Mouse (Mus musculus): ENCODE data around the gene Ppp2r5d.

Gene Ppp2r5d

GRCm38 (mm10) chr17:46721077-46721476, 16.2 kb upstream of the Ppp2r5d start:
- no peak for DNase-seq (ENCODE audit: low spot score in 2 of 2)

- DNase-seq (ENCODE audit: low spot score in 2 of 2) = no peak
Observed at GRCm38 (mm10) chr17:46714756-46715481, 10.0 kb upstream of the Ppp2r5d start.

- DNase-seq (ENCODE audit: low spot score in 2 of 2) = no peak
Observed at GRCm38 (mm10) chr17:46713849-46714248, 8.9 kb upstream of the Ppp2r5d start.

GRCm38 (mm10) chr17:46712442-46712841, 7.5 kb upstream of the Ppp2r5d start:
- no peak for DNase-seq (ENCODE audit: low spot score in 2 of 2)

GRCm38 (mm10) chr17:46711612-46712271, 6.8 kb upstream of the Ppp2r5d start:
- peak in 1 of 2 experiments; percentile 67 for DNase-seq (ENCODE audit: low spot score in 2 of 2)

- DNase-seq (ENCODE audit: low spot score in 2 of 2) = peak; percentile 87 to 92
Observed at GRCm38 (mm10) chr17:46710959-46711597, 6.2 kb upstream of the Ppp2r5d start, which contains the start of gene Pex6. Gene Pex6 (plus strand): TSS chr17:46711463.

GRCm38 (mm10) chr17:46706375-46707089, 1.6 kb upstream of the Ppp2r5d start:
- peak in 1 of 2 experiments; percentile 31 for DNase-seq (ENCODE audit: low spot score in 2 of 2)

GRCm38 (mm10) chr17:46703971-46704886, 682 bp downstream of the Ppp2r5d start:
- DNase-seq (ENCODE audit: low spot score in 2 of 2) = no peak

GRCm38 (mm10) chr17:46702506-46702905, 2.4 kb downstream of the Ppp2r5d start:
- no peak for DNase-seq (ENCODE audit: low spot score in 2 of 2)

GRCm38 (mm10) chr17:46702100-46702499, 2.8 kb downstream of the Ppp2r5d start:
- DNase-seq (ENCODE audit: low spot score in 2 of 2) = no peak

GRCm38 (mm10) chr17:46701489-46701888, 3.4 kb downstream of the Ppp2r5d start:
- DNase-seq (ENCODE audit: low spot score in 2 of 2) = no peak

- no peak for DNase-seq (ENCODE audit: low spot score in 2 of 2)
Observed at GRCm38 (mm10) chr17:46699912-46700311, 5.0 kb downstream of the Ppp2r5d start.

GRCm38 (mm10) chr17:46699245-46699644, 5.7 kb downstream of the Ppp2r5d start:
- no peak for DNase-seq (ENCODE audit: low spot score in 2 of 2)

- DNase-seq (ENCODE audit: low spot score in 2 of 2) = no peak
Observed at GRCm38 (mm10) chr17:46698515-46698914, 6.4 kb downstream of the Ppp2r5d start.

GRCm38 (mm10) chr17:46694517-46695063, 10.3 kb downstream of the Ppp2r5d start:
- no peak for DNase-seq (ENCODE audit: low spot score in 2 of 2)

- no peak for DNase-seq (ENCODE audit: low spot score in 2 of 2)
Observed at GRCm38 (mm10) chr17:46691390-46691789, 13.5 kb downstream of the Ppp2r5d start.

GRCm38 (mm10) chr17:46690665-46691064, 14.2 kb downstream of the Ppp2r5d start:
- DNase-seq (ENCODE audit: low spot score in 2 of 2) = no peak

GRCm38 (mm10) chr17:46685913-46686312, 19.0 kb downstream of the Ppp2r5d start:
- no peak for DNase-seq (ENCODE audit: low spot score in 2 of 2)

- no peak for DNase-seq (ENCODE audit: low spot score in 2 of 2)
Observed at GRCm38 (mm10) chr17:46682654-46683389, 22.1 kb downstream of the Ppp2r5d start.

Data from urinary bladder, postnatal 36 days (tissue).